Mouse (Mus musculus) thymus, adult 2 months (tissue): ENCODE data around the gene Trak1. TPM values are rescaled to one million over a fixed set of nuclear protein-coding genes. Genes with fewer than 3 reads are reported as not detected.

Experiments used
- DNase-seq: peaks from one replicate; pipeline ENCODE4 v3.0.0; 2021
- H3K27ac ChIP-seq: fragments of 200-500 bp; 2 replicates; pipeline ENCODE4 v1.5.1; 2012; ENCODE audit warnings: low read length, control low read depth; ENCODE audit not compliant: control insufficient read depth, insufficient read depth
- H3K27me3 ChIP-seq: fragments of 200-500 bp; 2 replicates; pipeline ENCODE4 v1.6.1; 2012; ENCODE audit warnings: mild to moderate bottlenecking, low read length, moderate library complexity, mixed read lengths; ENCODE audit not compliant: control insufficient read depth, insufficient read depth
- H3K36me3 ChIP-seq: fragments of 200-500 bp; 2 replicates; pipeline ENCODE4 v1.6.1; 2012; ENCODE audit warnings: mild to moderate bottlenecking, low read length, moderate library complexity; ENCODE audit not compliant: control insufficient read depth, insufficient read depth
- H3K4me1 ChIP-seq: fragments of 200-500 bp; replicated peaks from 2 replicates; pipeline ENCODE4 v1.6.1; 2012; ENCODE audit warnings: low read length; ENCODE audit not compliant: control insufficient read depth, insufficient read depth
- H3K4me3 ChIP-seq: fragments of 200-500 bp; 2 replicates; pipeline ENCODE4 v1.5.1; 2012; ENCODE audit warnings: mild to moderate bottlenecking, low read length, control low read depth, moderate library complexity; ENCODE audit not compliant: control insufficient read depth, insufficient read depth
- CTCF ChIP-seq: fragments of 200-500 bp; IDR thresholded peaks from 2 replicates; pipeline ENCODE4 v1.5.1; 2012; ENCODE audit warnings: mild to moderate bottlenecking, control low read depth, low read length, moderate library complexity, borderline replicate concordance; ENCODE audit not compliant: control insufficient read depth, poor library complexity, insufficient read depth; ENCODE audit errors: extremely low read depth
- POLR2A ChIP-seq: fragments of 200-500 bp; IDR thresholded peaks from 2 replicates; pipeline ENCODE4 v1.6.1; 2012; ENCODE audit warnings: mild to moderate bottlenecking, low read length, control low read depth, moderate library complexity; ENCODE audit not compliant: control insufficient read depth, poor library complexity, insufficient read depth; ENCODE audit errors: extremely low read depth
- WGBS: fragments of 180-500 bp; shearing (Covaris S2); methylation state at CpG from one replicate; pipeline ENCODE4 v1.1.7; 2018; 5-methylcytosine and 5-hydroxymethylcytosine counted together
- polyA plus RNA-seq: library from polyadenylated mRNA; depleted of rRNA; stranded (reverse); fragments of >200 nt; gene quantifications from 2 replicates; pipeline ENCODE4 v1.2.3, GENCODE M21; 2012

The Trak1 gene
- polyA plus RNA-seq, 1 experiment, result 96.5 TPM

- no peaks in the 10 kb centered on the region for H3K36me3 ChIP-seq
- DNase-seq, result no peak
- no peak for TF ChIP-seq POLR2A
- no peak for TF ChIP-seq CTCF
- H3K27me3 ChIP-seq, result no peaks in the 10 kb centered on the region
- H3K27ac ChIP-seq, result no peak overlapping the region
- H3K4me3 ChIP-seq, result no peak overlapping the region
- H3K4me1 ChIP-seq, result peaks cover 4% of the 10 kb centered on the region
- WGBS, result 85% methylated on average over 7 of the region's 7 CpGs
Measured at GRCm38 (mm10) chr9:121293187-121293586, 4.1 kb upstream of the Trak1 start.

- Histone ChIP-seq H3K4me1 (peaks cover 20% of the 10 kb centered on the region), H3K4me3 (no peak overlapping the region), H3K27ac (no peak overlapping the region), H3K36me3 (no peaks in the 10 kb centered on the region), H3K27me3 (no peaks in the 10 kb centered on the region)
- WGBS, result 91% methylated on average over 7 of the region's 7 CpGs
- no peak for TF ChIP-seq CTCF
- TF ChIP-seq POLR2A, result no peak
- no peak for DNase-seq
Measured at GRCm38 (mm10) chr9:121295221-121295620, 2.1 kb upstream of the Trak1 start.

GRCm38 (mm10) chr9:121298065-121298398 lies 730 bp downstream of the Trak1 start:
- Histone ChIP-seq H3K36me3 (no peaks in the 10 kb centered on the region), H3K27ac (peak overlapping the region; percentile 85), H3K27me3 (no peaks in the 10 kb centered on the region), H3K4me3 (peak overlapping the region; percentile 73), H3K4me1 (peaks cover 34% of the 10 kb centered on the region)
- TF ChIP-seq POLR2A, result no peak
- TF ChIP-seq CTCF, result no peak
- 0% methylated on average over 7 of the region's 7 CpGs for WGBS
- no peak for DNase-seq

GRCm38 (mm10) chr9:121298411-121299091 lies 1.2 kb downstream of the Trak1 start:
- no peak for TF ChIP-seq CTCF
- TF ChIP-seq POLR2A, result no peak
- H3K27me3 ChIP-seq, result no peaks in the 10 kb centered on the region
- peak overlapping the region; percentile 85 for H3K27ac ChIP-seq
- peaks cover 34% of the 10 kb centered on the region for H3K4me1 ChIP-seq
- WGBS, result 1% methylated on average over 15 of the region's 15 CpGs
- H3K36me3 ChIP-seq, result no peaks in the 10 kb centered on the region
- peak; percentile 59 for DNase-seq
- peak overlapping the region; percentile 73 for H3K4me3 ChIP-seq

GRCm38 (mm10) chr9:121299223-121299755 lies 2.0 kb downstream of the Trak1 start:
- peak overlapping the region; percentile 20; the same call in 1 of the 2 replicates for H3K4me3 ChIP-seq
- peak; percentile 36 for DNase-seq

GRCm38 (mm10) chr9:121299976-121300570 lies 2.8 kb downstream of the Trak1 start:
- TF ChIP-seq POLR2A (no peak), CTCF (no peak)
- no peak overlapping the region for H3K4me3 ChIP-seq
- no peaks in the 10 kb centered on the region for H3K36me3 ChIP-seq
- H3K4me1 ChIP-seq, result peaks cover 34% of the 10 kb centered on the region
- H3K27me3 ChIP-seq, result no peaks in the 10 kb centered on the region
- no peak for DNase-seq
- WGBS, result 90% methylated on average over 19 of the region's 19 CpGs
- peak overlapping the region; percentile 35; the same call in 1 of the 2 replicates for H3K27ac ChIP-seq

More at GRCm38 (mm10) chr9:121299223-121299755, 2.0 kb downstream of the Trak1 start:
- 35% methylated on average over 9 of the region's 9 CpGs for WGBS
- TF ChIP-seq CTCF, result no peak
- no peak for TF ChIP-seq POLR2A
- H3K36me3 ChIP-seq, result no peaks in the 10 kb centered on the region
- H3K4me1 ChIP-seq, result peaks cover 34% of the 10 kb centered on the region
- H3K27ac ChIP-seq, result peak overlapping the region; percentile 85
- H3K27me3 ChIP-seq, result no peaks in the 10 kb centered on the region
